Mouse (Mus musculus) frontal cortex, adult (tissue): ENCODE measurements at regions not wholly inside any gene's neighbourhood (a gene's known extent, or its start where the extent isn't known, plus 50 kb on each side); places are given as distances from the start of the nearest gene placed in this dataset.
"Not testable (repeated sequence)": the region's sequence is repeated elsewhere in the genome, so short reads cannot be mapped to it uniquely, and the experiment has no call there.

Experiments used
- ATAC-seq: cut with Nextera tagmentation; 2 replicates; pipeline ENCODE4 v1.9.2; 2017; ENCODE audit warnings: mild to moderate bottlenecking, moderate library complexity, mixed read lengths; ENCODE audit not compliant: low TSS enrichment

GRCm38 (mm10) chr10:57313799-57314198, 172.4 kb upstream of the Hsf2 start:
- no peak; the same call in 1 of the 2 replicates for ATAC-seq

- peak; percentile 69 for ATAC-seq
Observed at GRCm38 (mm10) chr10:57317067-57317466, 169.1 kb upstream of the Hsf2 start.

- no peak for ATAC-seq
Observed at GRCm38 (mm10) chr10:57319171-57319570, 167.0 kb upstream of the Hsf2 start.

GRCm38 (mm10) chr10:57322717-57323424, 163.3 kb upstream of the Hsf2 start:
- ATAC-seq: no peak

- ATAC-seq: no peak
Observed at GRCm38 (mm10) chr10:57324226-57324625, 162.0 kb upstream of the Hsf2 start.

DNA sequence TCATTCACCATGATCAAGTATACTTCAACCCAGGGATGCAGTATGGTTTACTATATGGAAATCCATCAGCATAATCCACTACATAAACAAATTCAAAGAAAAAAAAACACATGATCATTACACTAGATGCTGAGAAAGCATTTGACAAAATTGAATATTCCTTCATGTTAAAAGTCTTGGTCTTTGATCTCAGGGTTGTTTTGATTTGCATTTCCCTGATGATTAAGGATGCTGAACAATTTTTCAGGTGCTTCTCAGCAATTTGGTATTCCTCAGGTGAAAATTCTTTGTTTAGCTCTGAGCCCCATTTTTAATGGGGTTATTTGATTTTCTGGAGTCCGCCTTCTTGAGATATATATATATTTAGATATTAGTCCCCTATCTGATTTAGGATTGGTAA, 123.4 kb upstream of the Hsf2 start:
- not testable (repeated sequence) for ATAC-seq
